Mouse (Mus musculus) liver, embryonic 16.5 days (tissue): ENCODE measurements around the gene Ushbp1. TPM values are rescaled to one million over a fixed set of nuclear protein-coding genes. Genes with fewer than 3 reads are reported as not detected.

Experiments
- ATAC-seq: fragments of 200-750 bp; cut with Nextera tagmentation; 2 replicates; pipeline ENCODE4 v1.8.0; 2017; ENCODE audit warnings: low read depth, mild to moderate bottlenecking, moderate number of reproducible peaks, moderate library complexity
- H3K27ac ChIP-seq: fragments of 300-500 bp; sonication (generic); 2 replicates; pipeline ENCODE4 v1.5.1; 2014; ENCODE audit warnings: mild to moderate bottlenecking, low read length
- H3K27me3 ChIP-seq: fragments of 300-500 bp; sonication (generic); 2 replicates; pipeline ENCODE4 v1.6.1; 2014; ENCODE audit warnings: low read depth, low read length, mixed read lengths; ENCODE audit not compliant: control insufficient read depth, insufficient read depth
- H3K36me3 ChIP-seq: fragments of 300-500 bp; sonication (generic); 2 replicates; pipeline ENCODE4 v1.6.1; 2014; ENCODE audit warnings: mild to moderate bottlenecking; ENCODE audit not compliant: control insufficient read depth, insufficient read depth
- H3K4me1 ChIP-seq: fragments of 300-500 bp; sonication (generic); 2 replicates; pipeline ENCODE4 v1.6.1; 2014; ENCODE audit warnings: low read depth, low read length, mixed read lengths; ENCODE audit not compliant: control insufficient read depth
- H3K4me2 ChIP-seq: fragments of 300-500 bp; sonication (generic); 2 replicates; pipeline ENCODE4 v1.6.1; 2014; ENCODE audit warnings: low read depth, low read length, mixed read lengths
- H3K4me3 ChIP-seq: fragments of 300-500 bp; sonication (generic); 2 replicates; pipeline ENCODE4 v1.5.1; 2014; ENCODE audit warnings: low read depth, mild to moderate bottlenecking, low read length
- H3K9ac ChIP-seq: fragments of 300-500 bp; sonication (generic); 2 replicates; pipeline ENCODE4 v1.6.1; 2014; ENCODE audit warnings: low read depth, low read length
- H3K9me3 ChIP-seq: fragments of 300-500 bp; sonication (generic); replicated peaks from 2 replicates; pipeline ENCODE4 v1.6.1; 2016; ENCODE audit warnings: low read length; ENCODE audit not compliant: control insufficient read depth
- WGBS: fragments of 180-500 bp; shearing (Covaris S2); extraction: QIAGEN DNeasy Blood & Tissue Kit; methylation state at CpG from one replicate; pipeline ENCODE4 v1.1.7; 2014; ENCODE audit not compliant: insufficient replicate concordance; 5-methylcytosine and 5-hydroxymethylcytosine counted together
- polyA plus RNA-seq: library from polyadenylated mRNA; unstranded; fragments of >200 nt; fragmentation: Nextera tagmentation; extraction: Ambion mirVana; gene quantifications from 2 replicates; pipeline ENCODE4 v1.2.1, GENCODE M21; 2015

The Ushbp1 gene
- polyA plus RNA-seq, 1 experiment from 2014 or later = 4.3 TPM

DNA sequence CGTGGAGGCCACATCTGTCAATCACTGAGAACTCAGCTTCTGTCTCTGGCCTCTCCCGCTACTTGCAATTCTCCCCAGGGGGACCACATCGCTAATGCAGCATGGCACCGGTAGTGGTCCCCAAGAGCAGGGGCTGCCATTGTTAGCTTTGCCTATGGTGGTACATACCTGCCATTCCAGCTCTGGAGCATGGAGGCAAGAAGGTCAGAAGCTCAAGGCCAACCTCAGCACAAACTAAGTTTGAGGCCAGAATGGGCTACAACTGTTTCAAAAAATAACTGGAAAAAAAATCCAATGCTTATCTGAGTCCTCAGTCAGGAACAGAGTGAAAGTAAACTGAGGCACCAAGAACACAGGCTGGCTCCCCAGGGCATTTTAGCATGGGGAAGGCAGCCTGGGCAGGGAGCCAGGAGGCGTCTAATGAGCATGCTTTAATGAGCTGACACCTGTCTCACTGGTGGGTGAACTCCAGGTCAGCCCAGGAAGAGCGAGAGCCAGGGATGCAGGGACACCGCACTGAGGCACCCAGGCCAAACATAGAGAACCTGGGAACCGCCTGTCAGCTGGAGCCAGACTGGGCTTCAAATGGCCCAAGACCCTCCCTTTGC is 19.1 kb downstream of the Ushbp1 start:
- no peak overlapping the region for H3K27ac ChIP-seq
- H3K9me3 ChIP-seq = no peaks in the 10 kb centered on the region
- WGBS = 59% methylated on average over 8 of the region's 8 CpGs
- peaks cover 46% of the 10 kb centered on the region for H3K27me3 ChIP-seq
- H3K9ac ChIP-seq = 0 out of 2 replicates have a peak overlapping the region, but pooled peaks have one; percentile 7
- H3K4me3 ChIP-seq = no peak overlapping the region
- H3K4me2 ChIP-seq = peak overlapping the region; percentile 62; the same call in 1 of the 2 replicates
- peaks cover 32% of the 10 kb centered on the region for H3K4me1 ChIP-seq
- ATAC-seq = no peak
- H3K36me3 ChIP-seq = no peaks in the 10 kb centered on the region; the same call in 1 of the 2 replicates

DNA sequence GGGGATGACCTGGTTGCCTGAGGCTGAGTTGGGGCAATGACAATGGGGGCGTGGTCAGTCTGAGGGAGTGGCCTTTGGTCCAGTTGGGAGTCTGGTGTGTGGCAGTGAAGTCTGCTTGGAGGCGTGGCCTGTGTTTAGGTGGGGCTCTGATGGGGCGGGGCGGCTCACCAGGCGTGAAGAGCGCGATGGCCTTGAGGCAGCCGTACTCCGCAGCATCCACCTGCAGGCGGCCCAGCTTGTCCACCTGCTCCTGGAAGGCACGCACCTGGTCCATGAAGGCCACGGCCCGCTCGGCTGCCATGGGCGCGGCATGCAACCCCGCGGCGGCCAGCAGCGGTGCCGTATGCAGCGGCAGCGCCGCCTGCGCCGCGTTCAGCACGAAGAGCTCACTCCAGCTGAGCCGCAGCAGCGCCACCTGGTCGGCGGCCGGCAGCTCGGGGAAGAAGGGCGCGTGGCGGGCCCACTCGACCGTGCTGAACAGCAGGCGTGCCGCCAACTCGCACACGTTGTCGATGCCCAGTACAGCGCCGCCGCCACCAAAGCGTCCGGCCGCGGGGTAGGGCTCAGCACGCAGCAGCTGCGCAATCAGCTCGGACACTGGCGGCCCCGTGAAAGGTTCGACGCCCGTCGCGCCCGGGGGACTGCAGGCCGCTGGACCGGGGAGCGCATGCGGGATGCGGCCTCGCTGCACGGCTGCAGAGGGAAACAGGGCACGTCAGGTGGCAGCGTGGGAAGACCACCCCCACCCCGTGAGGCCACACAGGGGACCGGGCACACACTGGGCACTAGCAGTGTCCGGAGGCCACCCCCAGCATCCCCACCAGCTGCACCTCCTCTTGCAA is 19.8 kb downstream of the Ushbp1 start:
- WGBS = 12% methylated on average over 73 of the region's 74 CpGs
- Histone ChIP-seq H3K27ac (no peak overlapping the region), H3K9ac (0 out of 2 replicates have a peak overlapping the region, but pooled peaks have one; percentile 7)

DNA sequence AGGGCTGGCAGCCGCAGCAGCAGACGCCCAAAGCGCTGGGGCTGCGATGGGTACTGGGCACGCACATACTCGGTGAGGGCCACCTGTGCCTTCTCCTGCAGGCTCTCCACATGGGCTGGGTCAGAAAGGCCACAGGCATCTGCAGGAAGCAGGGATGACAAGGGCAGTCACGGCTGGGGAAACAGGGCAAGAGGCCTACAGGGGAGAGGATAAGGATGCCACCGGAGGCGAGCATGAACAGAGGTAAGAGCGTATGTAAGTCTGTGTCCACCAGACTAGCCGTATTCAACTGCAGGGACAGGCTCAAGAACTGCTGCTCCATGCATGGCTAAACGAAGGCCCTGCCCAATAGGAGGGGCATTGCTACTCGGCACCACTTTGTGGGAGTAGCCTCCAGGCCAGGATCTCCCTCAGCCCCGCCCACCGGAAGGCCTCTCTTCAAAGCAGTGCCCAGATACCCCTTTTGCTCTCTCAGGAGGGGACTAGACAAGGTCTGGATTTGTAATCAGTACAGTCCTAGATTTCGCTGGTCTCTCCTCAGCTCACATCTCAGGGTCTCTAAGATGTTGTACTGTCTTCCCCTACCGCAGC is 20.9 kb downstream of the Ushbp1 start:
- H3K4me3 ChIP-seq = no peak overlapping the region
- H3K9ac ChIP-seq = no peak overlapping the region
- no peak overlapping the region for H3K27ac ChIP-seq
- H3K4me2 ChIP-seq = no peak overlapping the region
- ATAC-seq = no peak
- no peaks in the 10 kb centered on the region for H3K9me3 ChIP-seq
- 66% methylated on average over 17 of the region's 17 CpGs for WGBS
- peaks cover 32% of the 10 kb centered on the region for H3K4me1 ChIP-seq
- H3K27me3 ChIP-seq = peaks cover 28% of the 10 kb centered on the region
- H3K36me3 ChIP-seq = no peaks in the 10 kb centered on the region; the same call in 1 of the 2 replicates

More for the DNA sequence above, 19.8 kb downstream of the Ushbp1 start:
- Histone ChIP-seq H3K4me3 (peak overlapping the region; percentile 33), H3K4me2 (peak overlapping the region; percentile 62), H3K27me3 (peaks cover 38% of the 10 kb centered on the region), H3K9me3 (no peaks in the 10 kb centered on the region), H3K36me3 (no peaks in the 10 kb centered on the region; the same call in 1 of the 2 replicates), H3K4me1 (peaks cover 28% of the 10 kb centered on the region)
- ATAC-seq = peak; percentile 6

DNA sequence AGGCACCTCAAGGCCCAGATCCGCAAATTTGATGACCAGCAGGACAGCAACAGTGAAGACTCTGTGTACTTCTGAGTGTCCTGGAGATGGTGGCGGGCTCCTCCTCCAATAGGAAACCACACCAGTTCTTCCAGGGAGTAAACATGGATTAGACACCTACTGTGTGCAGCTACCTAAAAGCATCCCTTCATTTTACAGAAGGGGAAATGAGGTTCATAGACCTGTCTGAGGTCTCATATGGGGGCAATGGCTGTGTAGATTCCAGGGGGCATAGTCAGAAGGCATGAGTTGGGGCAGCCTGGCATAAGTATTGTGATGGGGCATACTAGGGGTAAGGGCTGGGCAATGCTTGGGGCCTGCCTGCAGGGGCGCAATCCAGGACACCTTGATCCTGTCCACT is 22.6 kb downstream of the Ushbp1 start:
- Histone ChIP-seq H3K36me3 (no peaks in the 10 kb centered on the region; the same call in none of the 2 replicates), H3K4me2 (no peak overlapping the region), H3K27ac (no peak overlapping the region), H3K9ac (no peak overlapping the region), H3K4me3 (no peak overlapping the region), H3K4me1 (peaks cover 39% of the 10 kb centered on the region), H3K9me3 (no peaks in the 10 kb centered on the region), H3K27me3 (peaks cover 15% of the 10 kb centered on the region)
- ATAC-seq = no peak
- 77% methylated on average over 3 of the region's 3 CpGs for WGBS

DNA sequence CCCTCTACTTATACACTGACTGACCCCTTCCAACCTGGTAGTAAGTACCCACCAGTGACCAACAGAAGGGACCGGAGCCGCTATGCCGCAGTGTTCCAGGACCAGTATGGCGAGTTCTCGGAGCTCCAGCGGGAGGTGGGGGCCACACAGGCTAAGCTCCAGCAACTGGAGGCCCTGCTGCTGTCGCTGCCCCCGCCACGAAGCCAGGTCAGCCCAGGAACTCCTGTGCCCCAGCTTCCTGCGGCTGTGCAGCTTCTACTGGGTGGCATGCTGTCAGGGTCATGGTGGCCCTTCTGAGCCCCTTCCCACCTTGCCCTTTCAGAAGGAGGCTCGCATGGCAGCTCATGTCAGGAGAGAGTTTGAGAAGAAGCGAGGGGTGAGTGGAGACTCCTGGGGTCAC is 23.2 kb downstream of the Ushbp1 start:
- 81% methylated on average over 12 of the region's 12 CpGs for WGBS
- H3K4me3 ChIP-seq = no peak overlapping the region
- H3K9ac ChIP-seq = no peak overlapping the region
- peaks cover 44% of the 10 kb centered on the region for H3K4me1 ChIP-seq
- no peaks in the 10 kb centered on the region; the same call in none of the 2 replicates for H3K36me3 ChIP-seq
- no peak overlapping the region for H3K4me2 ChIP-seq
- no peak for ATAC-seq
- H3K27me3 ChIP-seq = peaks cover 15% of the 10 kb centered on the region
- no peaks in the 10 kb centered on the region for H3K9me3 ChIP-seq
- H3K27ac ChIP-seq = no peak overlapping the region

DNA sequence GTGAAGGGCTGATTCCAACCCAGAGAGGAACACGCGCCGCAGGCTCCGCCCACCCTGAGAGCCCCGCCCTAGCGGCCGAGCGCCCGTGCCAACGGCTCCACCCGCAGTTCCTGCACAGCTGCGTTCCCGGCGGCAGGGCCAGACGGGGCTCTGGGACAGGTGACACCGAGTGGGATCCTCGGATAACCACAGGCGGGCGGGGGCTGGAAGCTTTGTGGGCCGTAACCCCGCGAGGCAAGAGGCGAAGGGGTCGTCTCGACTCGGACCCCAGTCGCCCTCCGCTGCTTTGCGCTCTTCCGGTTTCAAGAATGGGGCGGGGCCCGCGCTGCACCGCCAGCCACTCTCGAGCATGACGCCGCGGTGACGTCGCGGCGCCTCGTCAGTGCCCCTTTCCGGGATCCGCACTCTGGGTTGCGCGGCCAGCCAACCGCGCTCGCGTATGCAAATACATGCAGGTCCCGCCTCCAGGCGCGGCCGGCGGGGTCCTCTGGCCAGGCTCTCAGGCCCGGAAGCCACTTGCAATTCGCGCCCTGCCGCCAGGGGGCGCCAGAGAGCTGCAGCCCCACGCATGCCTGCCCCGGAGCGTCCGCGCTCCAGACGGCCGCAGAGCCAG is 24.3 kb downstream of the Ushbp1 start, which contains the start of gene Ocel1:
Gene Ocel1, plus strand, starts transcription at position 63 of the 613 bp plus-strand sequence.
- Histone ChIP-seq H3K4me2 (peak within 1 kb of the TSS; percentile 56), H3K4me3 (peak within 1 kb of the TSS; percentile 85), H3K9ac (peak within 1 kb of the TSS; percentile 83), H3K27me3 (peaks cover 5% of the 10 kb centered on the region; the same call in 1 of the 2 replicates), H3K36me3 (no peaks in the 10 kb centered on the region; the same call in 1 of the 2 replicates), H3K27ac (peak within 1 kb of the TSS; percentile 90), H3K9me3 (no peaks in the 10 kb centered on the region), H3K4me1 (peaks cover 41% of the 10 kb centered on the region)
- ATAC-seq = peak; percentile 89
- under 1% methylated on average over 66 of the region's 68 CpGs for WGBS

DNA sequence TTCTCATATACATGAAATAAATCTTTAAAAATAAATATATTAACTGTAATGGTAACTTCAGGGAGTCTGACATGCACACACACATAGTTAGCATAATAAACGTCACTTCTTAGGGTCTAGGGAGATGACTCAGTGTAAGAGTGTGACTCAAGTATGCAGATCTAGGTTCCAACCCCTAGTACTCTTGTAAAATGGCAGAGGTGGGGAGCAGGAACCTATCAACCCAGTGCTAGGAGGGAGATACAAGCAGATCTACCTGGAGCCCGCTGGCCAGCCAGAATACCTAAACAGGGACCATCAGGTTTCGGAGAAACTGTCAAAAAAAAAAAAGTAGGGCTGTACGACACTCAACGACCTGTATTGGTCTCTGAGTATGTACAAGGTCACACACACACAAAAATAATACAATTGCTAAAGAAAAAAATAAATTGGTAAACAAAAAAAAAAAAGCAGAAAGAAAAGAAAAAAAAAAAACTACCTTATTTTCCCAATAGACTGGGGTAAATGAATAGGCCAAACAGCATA is 24.8 kb downstream of the Ushbp1 start:
- peaks cover 38% of the 10 kb centered on the region for H3K4me1 ChIP-seq
- H3K4me3 ChIP-seq = peak overlapping the region; percentile 85
- H3K4me2 ChIP-seq = peak overlapping the region; percentile 56
- peak overlapping the region; percentile 4; the same call in 1 of the 2 replicates for H3K9ac ChIP-seq
- no peaks in the 10 kb centered on the region for H3K27me3 ChIP-seq
- ATAC-seq = no peak
- H3K36me3 ChIP-seq = no peaks in the 10 kb centered on the region; the same call in 1 of the 2 replicates
- WGBS = 9% methylated on average over 5 of the region's 5 CpGs
- H3K9me3 ChIP-seq = no peaks in the 10 kb centered on the region
- H3K27ac ChIP-seq = no peak overlapping the region; the same call in 1 of the 2 replicates

DNA sequence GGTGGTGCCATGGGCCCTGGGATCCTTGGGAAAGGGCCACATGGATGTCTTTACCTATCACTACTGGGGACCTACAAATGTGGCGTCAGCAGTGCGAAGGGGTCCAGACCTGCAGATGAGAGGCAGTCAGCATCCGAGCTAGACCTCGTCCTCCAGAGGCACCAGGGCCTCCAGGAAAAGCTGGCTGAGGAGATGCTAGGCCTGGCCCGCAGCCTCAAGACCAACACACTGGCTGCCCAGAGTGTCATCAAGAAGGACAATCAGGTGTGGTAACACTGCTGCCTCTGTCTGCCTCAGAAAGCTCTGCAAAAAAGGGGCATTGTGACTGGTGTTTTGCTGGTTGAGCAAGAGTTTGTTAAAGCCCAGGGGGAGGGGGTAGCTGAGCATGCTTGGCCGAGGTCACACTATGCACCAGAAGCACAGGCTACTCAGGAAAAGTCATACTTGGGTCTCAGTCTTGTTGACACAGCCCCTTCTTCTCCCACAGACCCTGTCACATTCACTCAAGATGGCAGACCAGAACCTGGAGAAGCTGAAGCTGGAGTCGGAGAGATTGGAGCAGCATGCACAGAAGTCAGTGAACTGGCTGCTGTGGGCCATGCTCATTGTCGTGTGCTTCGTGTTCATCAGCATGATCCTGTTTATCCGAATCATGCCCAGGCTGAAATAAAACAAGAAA is 26.4 kb downstream of the Ushbp1 start:
- no peak for ATAC-seq
- no peaks in the 10 kb centered on the region for H3K9me3 ChIP-seq
- WGBS = 79% methylated on average over 10 of the region's 10 CpGs
- H3K9ac ChIP-seq = no peak overlapping the region
- H3K4me3 ChIP-seq = no peak overlapping the region
- H3K4me2 ChIP-seq = no peak overlapping the region
- no peaks in the 10 kb centered on the region for H3K27me3 ChIP-seq
- no peaks in the 10 kb centered on the region; the same call in 1 of the 2 replicates for H3K36me3 ChIP-seq
- peaks cover 30% of the 10 kb centered on the region for H3K4me1 ChIP-seq
- no peak overlapping the region for H3K27ac ChIP-seq
